Mouse (Mus musculus) hindbrain, embryonic 14.5 days (tissue): ENCODE data around the gene Xrcc1. TPM values are rescaled to one million over a fixed set of nuclear protein-coding genes. Genes with fewer than 3 reads are reported as not detected.

Source experiments
- ATAC-seq: fragments of 200-750 bp; cut with Nextera tagmentation; 2 replicates; pipeline ENCODE4 v1.8.0; 2017; ENCODE audit warnings: moderate number of reproducible peaks, mild to moderate bottlenecking, moderate TSS enrichment, moderate library complexity; ENCODE audit not compliant: low FRiP score
- DNase-seq: peaks from one replicate; pipeline ENCODE4 v3.0.0-alpha.2; 2015; ENCODE audit warnings: low spot score
- H3K27ac ChIP-seq: fragments of 300-500 bp; sonication (generic); 2 replicates; pipeline ENCODE4 v1.5.1; 2014; ENCODE audit warnings: mild to moderate bottlenecking, moderate library complexity
- H3K27me3 ChIP-seq: fragments of 300-500 bp; sonication (generic); 2 replicates; pipeline ENCODE4 v1.6.1; 2014; ENCODE audit warnings: mild to moderate bottlenecking, low read length, mixed read lengths; ENCODE audit not compliant: control insufficient read depth, insufficient read depth
- H3K36me3 ChIP-seq: fragments of 300-500 bp; sonication (generic); replicated peaks from 2 replicates; pipeline ENCODE4 v1.6.1; 2014; ENCODE audit not compliant: control insufficient read depth, insufficient read depth
- H3K4me1 ChIP-seq: fragments of 300-500 bp; sonication (generic); replicated peaks from 2 replicates; pipeline ENCODE4 v1.6.1; 2014; ENCODE audit warnings: antibody characterized with exemption, low read length, mixed read lengths; ENCODE audit not compliant: control insufficient read depth, insufficient read depth
- H3K4me2 ChIP-seq: fragments of 300-500 bp; sonication (generic); replicated peaks from 2 replicates; pipeline ENCODE4 v1.6.1; 2014; ENCODE audit warnings: mild to moderate bottlenecking, moderate library complexity
- H3K4me3 ChIP-seq: fragments of 300-500 bp; sonication (generic); replicated peaks from 2 replicates; pipeline ENCODE4 v1.5.1; 2014; ENCODE audit warnings: mild to moderate bottlenecking, low read length
- H3K9ac ChIP-seq: fragments of 300-500 bp; sonication (generic); 2 replicates; pipeline ENCODE4 v1.6.1; 2014
- H3K9me3 ChIP-seq: fragments of 300-500 bp; sonication (generic); 2 replicates; pipeline ENCODE4 v1.6.1; 2016; ENCODE audit warnings: low read length; ENCODE audit not compliant: control insufficient read depth
- WGBS: fragments of 180-500 bp; shearing (Covaris S2); extraction: QIAGEN DNeasy Blood & Tissue Kit; methylation state at CpG from one replicate; pipeline ENCODE4 v1.1.7; 2014; 5-methylcytosine and 5-hydroxymethylcytosine counted together
- polyA plus RNA-seq: library from polyadenylated mRNA; unstranded; fragments of >200 nt; fragmentation: Nextera tagmentation; extraction: Ambion mirVana; gene quantifications from 2 replicates; pipeline ENCODE4 v1.2.1, GENCODE M21; 2014

The Xrcc1 gene
- polyA plus RNA-seq, 1 experiment from 2014 or later: 52.3 TPM

DNA sequence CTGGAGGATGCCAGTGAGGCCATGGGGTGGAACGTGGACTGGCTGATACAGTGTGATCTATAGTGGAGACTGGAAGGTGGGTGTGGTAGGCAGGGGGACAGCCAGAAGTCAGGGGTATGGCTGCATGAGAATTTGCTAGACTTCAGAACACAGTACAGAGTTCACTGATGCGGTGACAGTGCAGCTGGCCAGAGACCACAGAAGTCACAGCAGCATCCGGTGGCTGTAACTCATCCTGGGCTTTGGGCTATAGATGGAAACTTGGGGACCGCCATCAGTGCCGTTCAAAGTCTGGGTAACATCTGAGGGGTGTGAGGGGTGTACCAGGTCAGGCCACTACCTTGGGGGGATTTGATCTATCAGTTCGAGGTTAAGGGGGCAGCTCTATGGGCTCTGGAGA, 22.4 kb upstream of the Xrcc1 start:
- no peaks in the 10 kb centered on the region for H3K9me3 ChIP-seq
- H3K4me1 ChIP-seq: no peaks in the 10 kb centered on the region
- no peak overlapping the region for H3K9ac ChIP-seq
- no peak overlapping the region for H3K27ac ChIP-seq
- ATAC-seq: no peak
- DNase-seq: no peak
- 82% methylated on average over 6 of the region's 6 CpGs for WGBS
- no peaks in the 10 kb centered on the region for H3K27me3 ChIP-seq
- H3K36me3 ChIP-seq: 0 out of 2 replicates have a peak, but pooled peaks cover under 1% of the 10 kb centered on the region
- no peak overlapping the region for H3K4me2 ChIP-seq
- no peak overlapping the region for H3K4me3 ChIP-seq

DNA sequence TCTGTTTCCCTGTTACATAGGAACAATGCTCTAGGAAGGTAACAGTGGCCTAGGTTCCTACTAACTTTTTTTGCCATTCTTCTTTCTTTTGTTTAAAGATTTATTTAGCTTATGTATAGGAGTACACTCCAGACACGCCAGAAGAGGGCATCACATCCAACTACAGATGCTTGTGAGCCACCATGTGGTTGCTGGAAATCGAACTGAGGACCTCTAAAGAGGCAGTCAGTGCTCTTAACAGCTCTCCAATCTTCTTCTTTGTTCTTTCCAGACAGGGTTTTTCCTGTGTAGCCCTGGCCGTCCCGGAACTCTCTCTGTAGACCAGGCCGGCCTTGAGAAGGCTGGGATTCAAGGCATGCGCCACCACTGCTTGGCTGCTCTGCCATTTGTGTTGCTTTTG, 21.1 kb upstream of the Xrcc1 start:
- peaks cover 6% of the 10 kb centered on the region for H3K4me1 ChIP-seq
- ATAC-seq (no peak), DNase-seq (no peak)
- no peaks in the 10 kb centered on the region for H3K36me3 ChIP-seq
- no peak overlapping the region for H3K4me2 ChIP-seq
- no peak overlapping the region for H3K9ac ChIP-seq
- no peaks in the 10 kb centered on the region for H3K27me3 ChIP-seq
- H3K27ac ChIP-seq: no peak overlapping the region
- no peaks in the 10 kb centered on the region for H3K9me3 ChIP-seq
- no peak overlapping the region for H3K4me3 ChIP-seq
- 90% methylated on average over 6 of the region's 6 CpGs for WGBS

DNA sequence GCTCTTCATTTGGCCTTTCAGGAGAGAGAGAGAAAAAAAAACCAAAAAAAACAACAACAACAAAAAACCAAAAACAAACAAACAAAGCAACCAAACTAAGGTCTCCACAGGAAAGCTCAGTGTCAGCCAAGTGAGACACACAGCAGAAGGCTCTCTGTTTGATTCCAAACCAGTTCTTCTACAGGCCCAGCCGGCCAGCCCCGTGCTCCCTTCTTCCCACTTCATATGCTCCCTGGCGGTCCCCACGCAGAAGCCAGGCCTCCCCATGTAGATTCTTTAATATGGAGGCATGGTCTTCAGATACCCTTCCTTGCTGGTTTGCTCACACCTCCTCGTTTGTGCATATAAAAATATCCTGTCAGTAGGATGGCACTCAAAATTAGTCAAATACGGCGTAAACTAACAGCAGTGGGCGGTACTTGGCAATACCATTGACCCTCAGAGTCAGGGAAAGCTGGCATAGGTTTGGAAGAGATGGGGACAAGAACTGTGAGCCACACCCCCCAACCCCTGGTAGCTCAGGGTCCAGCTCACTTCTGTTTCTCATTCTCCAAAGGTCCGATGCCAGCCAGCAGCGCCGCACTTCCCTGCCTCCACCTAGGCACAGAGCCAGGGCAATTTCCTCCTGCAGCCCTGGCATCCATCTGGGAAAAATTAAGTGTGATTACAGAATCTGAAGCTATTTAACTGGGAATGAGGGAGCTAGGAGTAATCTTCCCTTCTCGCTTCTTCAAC, 20.2 kb upstream of the Xrcc1 start:
- no peak for DNase-seq
- 90% methylated on average over 12 of the region's 12 CpGs for WGBS
- H3K27ac ChIP-seq: no peak overlapping the region

DNA sequence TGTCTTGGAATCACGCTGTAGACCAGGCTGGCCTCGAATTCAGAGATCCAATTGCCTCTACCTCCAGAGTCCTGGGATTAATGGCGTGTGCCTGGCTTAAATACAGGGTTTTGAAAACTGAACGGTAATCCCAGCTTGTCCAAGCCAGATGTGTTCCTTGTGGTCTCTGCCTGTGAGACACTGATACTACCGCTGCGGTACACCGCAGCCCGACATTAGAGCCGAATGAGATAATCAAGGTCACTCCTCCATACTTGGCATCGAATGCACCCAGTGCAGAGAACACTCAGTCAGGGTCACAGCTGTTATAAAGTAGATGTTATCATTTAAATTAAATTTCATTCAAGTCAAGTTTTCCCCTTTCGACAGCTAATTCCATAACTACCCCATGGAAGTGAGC, 17.2 kb upstream of the Xrcc1 start:
- peaks cover 24% of the 10 kb centered on the region for H3K4me1 ChIP-seq
- H3K9ac ChIP-seq: no peak overlapping the region
- peaks cover 18% of the 10 kb centered on the region for H3K36me3 ChIP-seq
- H3K4me2 ChIP-seq: no peak overlapping the region
- DNase-seq: no peak
- H3K27ac ChIP-seq: no peak overlapping the region
- H3K4me3 ChIP-seq: no peak overlapping the region
- no peaks in the 10 kb centered on the region; the same call in 1 of the 2 replicates for H3K27me3 ChIP-seq
- no peaks in the 10 kb centered on the region for H3K9me3 ChIP-seq
- 93% methylated on average over 11 of the region's 11 CpGs for WGBS
- no peak for ATAC-seq

More for the DNA sequence above, 20.2 kb upstream of the Xrcc1 start:
- no peaks in the 10 kb centered on the region for H3K27me3 ChIP-seq
- no peak for ATAC-seq
- H3K9me3 ChIP-seq: no peaks in the 10 kb centered on the region
- no peak overlapping the region for H3K4me3 ChIP-seq
- no peak overlapping the region for H3K4me2 ChIP-seq
- no peak overlapping the region for H3K9ac ChIP-seq
- no peaks in the 10 kb centered on the region for H3K36me3 ChIP-seq
- peaks cover 6% of the 10 kb centered on the region for H3K4me1 ChIP-seq

DNA sequence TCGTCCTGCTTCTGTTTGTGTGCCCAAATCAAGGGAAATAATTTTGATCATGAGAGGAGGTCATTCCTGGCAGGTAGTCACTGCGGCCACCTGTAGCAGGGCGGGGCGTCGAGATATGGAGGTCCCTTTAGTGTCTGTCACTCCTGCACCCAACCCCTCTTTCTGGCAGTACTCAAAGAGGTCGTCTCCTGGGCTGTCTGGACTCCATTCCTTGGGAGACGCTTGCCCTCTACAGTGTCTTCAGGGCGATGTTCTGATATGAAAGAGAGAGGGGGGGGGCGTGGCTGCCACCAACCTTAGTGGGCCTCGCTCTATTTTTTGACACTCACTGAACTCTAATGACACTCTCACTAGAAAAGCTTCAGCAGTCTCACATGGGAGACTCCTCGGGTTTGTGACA, 16.5 kb upstream of the Xrcc1 start:
- DNase-seq: no peak
- peaks cover 28% of the 10 kb centered on the region for H3K4me1 ChIP-seq
- no peak for ATAC-seq
- 66% methylated on average over 11 of the region's 11 CpGs for WGBS
- peak overlapping the region; percentile 75 for H3K9ac ChIP-seq
- peak overlapping the region; percentile 87 for H3K27ac ChIP-seq
- peak overlapping the region; percentile 97 for H3K4me2 ChIP-seq
- H3K4me3 ChIP-seq: peak overlapping the region; percentile 74
- no peaks in the 10 kb centered on the region; the same call in 1 of the 2 replicates for H3K27me3 ChIP-seq
- H3K36me3 ChIP-seq: peaks cover 25% of the 10 kb centered on the region
- no peaks in the 10 kb centered on the region for H3K9me3 ChIP-seq

DNA sequence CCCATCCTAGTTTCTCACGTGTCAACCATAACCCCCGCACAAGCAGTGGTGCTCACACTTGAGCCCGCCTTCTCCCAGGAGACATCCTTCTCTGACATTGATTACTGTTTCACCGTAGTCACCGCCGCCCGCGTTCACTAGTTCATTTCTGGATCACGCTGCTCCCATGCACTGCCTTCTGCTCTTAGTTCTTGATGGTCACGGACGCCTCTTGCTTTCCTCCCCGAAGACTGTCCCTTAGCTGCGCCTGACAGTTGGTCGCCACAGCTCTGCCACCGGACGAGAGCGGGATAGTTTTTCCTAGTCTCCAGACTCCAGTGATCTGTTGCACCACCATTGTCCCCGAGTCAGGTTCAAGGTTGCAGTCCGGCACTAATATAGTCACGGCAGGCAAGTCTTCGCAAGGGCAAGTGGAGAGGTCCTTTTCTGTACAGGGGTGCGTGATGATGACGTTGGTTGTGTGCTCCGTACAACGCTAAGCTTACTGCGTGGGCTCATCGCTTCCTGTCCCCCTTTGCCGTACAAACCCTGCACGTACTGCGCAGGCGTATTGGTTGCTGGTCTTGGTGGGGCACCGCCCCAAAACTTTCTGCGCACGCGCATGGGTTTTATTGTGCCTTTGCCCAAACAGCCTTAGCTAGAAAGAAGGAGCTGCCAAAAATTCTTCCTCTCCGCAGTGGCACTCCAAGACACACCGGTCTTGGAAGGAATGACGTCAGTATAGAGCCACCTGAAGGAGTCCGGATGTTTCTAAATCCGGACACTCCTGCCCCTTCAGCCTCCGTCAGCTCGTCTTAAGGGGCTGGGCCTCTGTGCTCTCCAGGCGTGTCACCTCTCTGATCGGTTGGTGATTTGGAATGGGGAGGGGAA, 15.8 kb upstream of the Xrcc1 start, which contains the start of gene Irgq:
TSS of gene Irgq (plus strand) at position 628 of the 870 bp plus-strand sequence.
- Histone ChIP-seq H3K36me3 (peaks cover 32% of the 10 kb centered on the region), H3K4me2 (peak within 1 kb of the TSS; percentile 97), H3K4me1 (peaks cover 28% of the 10 kb centered on the region), H3K27me3 (no peaks in the 10 kb centered on the region; the same call in 1 of the 2 replicates), H3K9me3 (no peaks in the 10 kb centered on the region), H3K27ac (peak within 1 kb of the TSS; percentile 87), H3K4me3 (peak within 1 kb of the TSS; percentile 74), H3K9ac (peak within 1 kb of the TSS; percentile 89)
- peak; percentile 95 for ATAC-seq
- peak; percentile 100 for DNase-seq
- under 1% methylated on average over 44 of the region's 44 CpGs for WGBS

DNA sequence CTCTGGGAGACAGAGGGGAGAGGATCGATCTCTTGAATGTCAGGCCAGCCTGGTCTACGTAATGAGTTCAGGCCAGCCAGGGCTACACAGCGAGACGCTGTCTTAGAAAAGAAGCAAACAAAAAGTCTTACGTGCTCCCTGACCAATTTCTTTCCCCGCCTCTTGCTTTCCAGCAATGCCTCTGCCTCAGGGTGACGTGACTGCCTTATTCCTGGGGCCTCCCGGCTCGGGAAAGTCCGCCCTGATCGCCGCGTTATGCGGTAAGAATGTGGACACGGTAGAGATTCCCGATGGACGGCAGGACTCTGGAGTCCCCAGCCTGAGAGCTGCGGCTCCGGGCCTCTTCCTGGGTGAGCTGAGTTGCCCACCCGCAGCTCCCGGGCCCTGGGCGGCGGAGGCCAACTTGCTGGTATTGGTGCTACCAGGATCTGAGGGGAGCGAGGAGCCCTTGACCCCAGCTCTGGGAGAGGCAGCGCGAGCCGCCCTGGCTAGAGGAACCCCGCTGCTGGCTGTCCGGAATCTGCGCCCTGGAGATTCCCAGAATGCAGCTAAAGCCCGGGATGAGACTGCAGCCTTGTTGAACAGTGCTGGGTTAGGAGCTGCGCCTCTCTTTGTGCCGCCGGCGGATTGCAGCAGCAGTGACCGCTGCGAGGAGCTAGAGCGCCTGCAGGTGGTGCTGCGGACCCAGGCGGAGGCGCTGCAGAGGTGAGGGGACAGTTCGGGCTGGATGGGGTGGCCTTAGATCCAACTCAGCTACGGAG, 14.7 kb upstream of the Xrcc1 start:
- DNase-seq (peak; percentile 77), ATAC-seq (peak; percentile 38)
- peak overlapping the region; percentile 74 for H3K4me3 ChIP-seq
- no peaks in the 10 kb centered on the region for H3K9me3 ChIP-seq
- H3K27me3 ChIP-seq: no peaks in the 10 kb centered on the region; the same call in 1 of the 2 replicates
- peak overlapping the region; percentile 97 for H3K4me2 ChIP-seq
- under 1% methylated on average over 43 of the region's 43 CpGs for WGBS
- H3K36me3 ChIP-seq: peaks cover 43% of the 10 kb centered on the region
- H3K27ac ChIP-seq: peak overlapping the region; percentile 87
- H3K4me1 ChIP-seq: peaks cover 28% of the 10 kb centered on the region
- peak overlapping the region; percentile 89 for H3K9ac ChIP-seq

DNA sequence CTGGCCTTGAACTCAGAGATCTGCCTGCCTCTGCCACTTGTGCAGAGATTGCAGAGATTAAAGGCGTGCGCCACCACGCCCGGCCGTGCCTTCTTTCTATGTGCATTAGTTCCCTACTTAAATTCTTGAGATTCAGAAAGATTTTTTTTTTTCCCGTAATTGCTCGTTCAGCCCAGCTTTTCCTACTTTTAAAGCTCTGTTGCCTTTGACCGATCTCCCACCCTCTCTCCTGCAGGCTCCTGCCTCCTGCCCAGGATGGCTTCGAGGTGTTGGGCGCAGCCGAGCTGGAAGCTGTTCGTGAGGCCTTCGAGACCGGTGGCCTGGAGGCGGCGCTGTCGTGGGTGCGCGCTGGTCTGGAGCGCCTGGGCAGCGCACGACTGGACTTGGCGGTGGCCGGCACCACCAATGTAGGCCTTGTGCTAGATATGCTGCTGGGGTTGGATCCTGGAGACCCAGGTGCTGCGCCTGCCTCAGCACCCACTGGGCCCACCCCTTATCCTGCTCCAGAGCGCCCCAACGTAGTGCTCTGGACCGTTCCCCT, 13.0 kb upstream of the Xrcc1 start:
- Histone ChIP-seq H3K4me2 (no peak overlapping the region), H3K9ac (no peak overlapping the region), H3K36me3 (peaks cover 46% of the 10 kb centered on the region), H3K27me3 (no peaks in the 10 kb centered on the region; the same call in 1 of the 2 replicates), H3K4me3 (0 out of 2 replicates have a peak overlapping the region, but pooled peaks have one; percentile 3), H3K27ac (no peak overlapping the region), H3K4me1 (peaks cover 28% of the 10 kb centered on the region), H3K9me3 (no peaks in the 10 kb centered on the region)
- WGBS: 55% methylated on average over 28 of the region's 28 CpGs
- ATAC-seq (no peak), DNase-seq (no peak)
